Mouse (Mus musculus) embryonic facial prominence, embryonic 12.5 days (tissue): ENCODE data around the gene Syde2. TPM values are rescaled to one million over a fixed set of nuclear protein-coding genes. Genes with fewer than 3 reads are reported as not detected.
"Not testable (repeated sequence)": the region's sequence is repeated elsewhere in the genome, so short reads cannot be mapped to it uniquely, and the experiment has no call there.

Experiments used
- ATAC-seq: fragments of 200-750 bp; cut with Nextera tagmentation; 2 replicates; pipeline ENCODE4 v1.8.0; 2017; ENCODE audit not compliant: insufficient number of reproducible peaks, insufficient read depth, low FRiP score, low TSS enrichment
- H3K27ac ChIP-seq: fragments of 300-500 bp; sonication (generic); 2 replicates; pipeline ENCODE4 v1.5.1; 2016; ENCODE audit warnings: mild to moderate bottlenecking
- H3K27me3 ChIP-seq: fragments of 300-500 bp; sonication (generic); 2 replicates; pipeline ENCODE4 v1.6.1; 2016; ENCODE audit warnings: mild to moderate bottlenecking, moderate library complexity
- H3K36me3 ChIP-seq: fragments of 300-500 bp; sonication (generic); 2 replicates; pipeline ENCODE4 v1.6.1; 2016; ENCODE audit warnings: mild to moderate bottlenecking
- H3K4me1 ChIP-seq: fragments of 300-500 bp; sonication (generic); 2 replicates; pipeline ENCODE4 v1.6.1; 2016
- H3K4me2 ChIP-seq: fragments of 300-500 bp; sonication (generic); replicated peaks from 2 replicates; pipeline ENCODE4 v1.6.1; 2016; ENCODE audit warnings: mild to moderate bottlenecking, moderate library complexity
- H3K4me3 ChIP-seq: fragments of 300-500 bp; sonication (generic); 2 replicates; pipeline ENCODE4 v1.5.1; 2016; ENCODE audit warnings: mild to moderate bottlenecking
- H3K9ac ChIP-seq: fragments of 300-500 bp; sonication (generic); 2 replicates; pipeline ENCODE4 v1.6.1; 2016; ENCODE audit warnings: mild to moderate bottlenecking, moderate library complexity
- H3K9me3 ChIP-seq: fragments of 300-500 bp; sonication (generic); 2 replicates; pipeline ENCODE4 v1.6.1; 2016; ENCODE audit warnings: mild to moderate bottlenecking, moderate library complexity
- WGBS: fragments of 180-500 bp; shearing (Covaris S2); methylation state at CpG from one replicate; pipeline ENCODE4 v1.1.7; 2016; 5-methylcytosine and 5-hydroxymethylcytosine counted together
- polyA plus RNA-seq: library from polyadenylated mRNA; unstranded; fragments of >200 nt; fragmentation: Nextera tagmentation; extraction: Ambion mirVana; gene quantifications from 2 replicates; pipeline ENCODE4 v1.2.1, GENCODE M21; 2016

The Syde2 gene
- polyA plus RNA-seq, 1 experiment from 2014 or later = 2.9 TPM

- Histone ChIP-seq H3K4me3 (no peak overlapping the region), H3K27ac (no peak overlapping the region), H3K9ac (no peak overlapping the region), H3K4me2 (no peak overlapping the region), H3K4me1 (peaks cover 13% of the 10 kb centered on the region), H3K9me3 (no peaks in the 10 kb centered on the region), H3K27me3 (0 out of 2 replicates have a peak, but pooled peaks cover 4% of the 10 kb centered on the region), H3K36me3 (peaks cover 5% of the 10 kb centered on the region)
- no peak for ATAC-seq
- 81% methylated on average over 14 of the region's 14 CpGs for WGBS
Measured at GRCm38 (mm10) chr3:145993481-145994201, 6.0 kb downstream of the Syde2 start.

- H3K9ac ChIP-seq = no peak overlapping the region
- WGBS = 81% methylated on average over 5 of the region's 5 CpGs
Measured at GRCm38 (mm10) chr3:145995489-145995888, 7.8 kb downstream of the Syde2 start.

DNA sequence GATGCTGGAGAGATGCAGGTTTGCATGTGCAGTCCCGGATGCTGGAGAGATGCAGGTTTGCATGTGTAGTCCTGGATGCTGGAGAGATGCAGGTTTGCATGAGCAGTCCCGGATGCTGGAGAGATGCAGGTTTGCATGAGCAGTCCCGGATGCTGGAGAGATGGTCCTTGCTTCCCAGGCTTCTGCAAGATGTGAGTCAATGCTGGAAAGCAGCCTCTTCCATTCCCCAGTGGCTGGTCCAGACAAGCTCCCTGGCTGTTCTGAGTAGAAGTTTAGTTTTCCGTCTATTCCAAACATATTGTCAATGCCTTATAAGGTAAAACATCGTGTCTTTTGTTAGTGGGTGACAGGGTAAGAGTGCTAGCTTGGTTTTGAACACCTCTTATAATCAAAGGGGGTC, 8.9 kb downstream of the Syde2 start:
- H3K27me3 ChIP-seq = not testable (repeated sequence)
- 80% methylated on average over 5 of the region's 5 CpGs for WGBS
- peaks cover 23% of the 10 kb centered on the region for H3K36me3 ChIP-seq

More at GRCm38 (mm10) chr3:145995489-145995888, 7.8 kb downstream of the Syde2 start:
- Histone ChIP-seq H3K27ac (no peak overlapping the region), H3K27me3 (no peaks in the 10 kb centered on the region), H3K4me2 (no peak overlapping the region), H3K9me3 (no peaks in the 10 kb centered on the region), H3K4me1 (peaks cover 4% of the 10 kb centered on the region; the same call in 1 of the 2 replicates), H3K4me3 (no peak overlapping the region), H3K36me3 (peaks cover 16% of the 10 kb centered on the region)
- no peak for ATAC-seq

GRCm38 (mm10) chr3:146004347-146005051, 16.8 kb downstream of the Syde2 start:
- no peaks in the 10 kb centered on the region for H3K4me1 ChIP-seq
- H3K9ac ChIP-seq = no peak overlapping the region
- no peak overlapping the region for H3K27ac ChIP-seq
- H3K4me2 ChIP-seq = no peak overlapping the region
- no peaks in the 10 kb centered on the region for H3K9me3 ChIP-seq
- peaks cover 43% of the 10 kb centered on the region for H3K36me3 ChIP-seq
- H3K27me3 ChIP-seq = no peaks in the 10 kb centered on the region
- ATAC-seq = no peak
- no peak overlapping the region for H3K4me3 ChIP-seq
- 93% methylated on average over 14 of the region's 14 CpGs for WGBS

More for the DNA sequence above, 8.9 kb downstream of the Syde2 start:
- H3K9me3 ChIP-seq, H3K4me2 ChIP-seq, H3K4me3 ChIP-seq, H3K4me1 ChIP-seq, ATAC-seq, H3K27ac ChIP-seq, H3K9ac ChIP-seq: not testable (repeated sequence)

DNA sequence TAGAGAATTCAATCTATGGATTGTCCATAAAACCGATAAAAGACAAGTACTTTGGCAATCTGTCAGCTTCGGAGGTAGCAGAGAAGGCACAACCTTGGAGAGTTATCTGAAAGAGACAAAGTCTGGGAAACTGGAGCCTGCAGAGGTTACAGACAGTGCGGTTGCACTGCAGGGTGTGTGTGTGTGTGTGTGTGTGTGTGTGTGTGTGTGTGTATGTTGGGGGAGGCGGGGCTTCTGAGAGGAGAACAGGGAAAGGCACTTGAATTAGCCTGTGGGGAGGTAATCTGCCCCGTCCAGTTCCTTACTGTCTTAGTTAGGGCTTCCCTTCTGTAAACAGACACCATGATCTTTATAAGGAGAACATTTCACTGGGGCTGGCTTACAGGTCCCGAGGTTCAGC, 20.2 kb downstream of the Syde2 start:
- 70% methylated on average over 5 of the region's 6 CpGs for WGBS
- Histone ChIP-seq H3K27ac (no peak overlapping the region), H3K36me3 (peaks cover 20% of the 10 kb centered on the region), H3K4me2 (no peak overlapping the region), H3K9ac (no peak overlapping the region), H3K27me3 (no peaks in the 10 kb centered on the region), H3K4me1 (peaks cover 11% of the 10 kb centered on the region), H3K4me3 (no peak overlapping the region), H3K9me3 (no peaks in the 10 kb centered on the region)
- ATAC-seq = no peak

GRCm38 (mm10) chr3:146009859-146010645, 22.4 kb downstream of the Syde2 start:
- ATAC-seq = 0 out of 2 replicates have a peak, but pooled peaks have one; percentile 49
- H3K27me3 ChIP-seq = no peaks in the 10 kb centered on the region
- H3K27ac ChIP-seq = peak overlapping the region; percentile 72
- 32% methylated on average over 19 of the region's 20 CpGs for WGBS
- H3K4me3 ChIP-seq = no peak overlapping the region
- H3K36me3 ChIP-seq = peaks cover 24% of the 10 kb centered on the region
- H3K4me2 ChIP-seq = 0 out of 2 replicates have a peak overlapping the region, but pooled peaks have one; percentile 8
- no peak overlapping the region for H3K9ac ChIP-seq
- no peaks in the 10 kb centered on the region for H3K9me3 ChIP-seq
- H3K4me1 ChIP-seq = peaks cover 11% of the 10 kb centered on the region

GRCm38 (mm10) chr3:146010751-146011150, 23.1 kb downstream of the Syde2 start:
- Histone ChIP-seq H3K4me2 (no peak overlapping the region), H3K27ac (peak overlapping the region; percentile 72), H3K36me3 (peaks cover 24% of the 10 kb centered on the region), H3K4me3 (no peak overlapping the region), H3K4me1 (peaks cover 11% of the 10 kb centered on the region), H3K27me3 (no peaks in the 10 kb centered on the region), H3K9ac (no peak overlapping the region), H3K9me3 (no peaks in the 10 kb centered on the region)
- WGBS = 73% methylated on average over 4 of the region's 4 CpGs
- no peak for ATAC-seq

GRCm38 (mm10) chr3:146011544-146012218, 24.0 kb downstream of the Syde2 start:
- Histone ChIP-seq H3K4me3 (no peak overlapping the region), H3K9ac (no peak overlapping the region), H3K9me3 (no peaks in the 10 kb centered on the region), H3K4me2 (no peak overlapping the region), H3K4me1 (peaks cover 11% of the 10 kb centered on the region), H3K27ac (no peak overlapping the region), H3K27me3 (no peaks in the 10 kb centered on the region), H3K36me3 (peaks cover 31% of the 10 kb centered on the region)
- no peak for ATAC-seq
- WGBS = 56% methylated on average over 8 of the region's 8 CpGs

DNA sequence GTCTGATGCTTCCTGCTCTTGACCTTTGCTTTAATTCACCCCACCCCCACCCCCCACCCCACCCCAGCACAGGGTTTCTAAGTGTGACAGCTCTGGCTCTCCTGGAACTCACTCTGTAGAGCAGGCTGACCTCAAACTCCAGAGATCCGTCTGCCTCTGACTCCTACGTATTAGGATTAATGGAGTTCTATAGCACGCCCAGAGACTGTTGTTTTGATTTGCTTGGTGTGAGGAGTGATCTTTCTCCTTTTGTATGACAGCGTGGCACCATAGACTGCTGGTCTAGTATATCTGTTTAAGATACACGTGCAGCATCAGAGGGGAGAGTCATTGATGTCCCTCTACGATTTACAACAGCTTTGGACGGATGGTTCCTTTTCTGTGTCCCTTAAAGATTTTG, 25.8 kb downstream of the Syde2 start:
- WGBS = 88% methylated on average over 7 of the region's 7 CpGs
- H3K9me3 ChIP-seq = no peaks in the 10 kb centered on the region
- no peak overlapping the region for H3K4me3 ChIP-seq
- no peak overlapping the region for H3K4me2 ChIP-seq
- H3K27me3 ChIP-seq = no peaks in the 10 kb centered on the region
- peaks cover 11% of the 10 kb centered on the region for H3K4me1 ChIP-seq
- ATAC-seq = no peak
- peaks cover 22% of the 10 kb centered on the region for H3K36me3 ChIP-seq
- H3K9ac ChIP-seq = no peak overlapping the region
- H3K27ac ChIP-seq = no peak overlapping the region

DNA sequence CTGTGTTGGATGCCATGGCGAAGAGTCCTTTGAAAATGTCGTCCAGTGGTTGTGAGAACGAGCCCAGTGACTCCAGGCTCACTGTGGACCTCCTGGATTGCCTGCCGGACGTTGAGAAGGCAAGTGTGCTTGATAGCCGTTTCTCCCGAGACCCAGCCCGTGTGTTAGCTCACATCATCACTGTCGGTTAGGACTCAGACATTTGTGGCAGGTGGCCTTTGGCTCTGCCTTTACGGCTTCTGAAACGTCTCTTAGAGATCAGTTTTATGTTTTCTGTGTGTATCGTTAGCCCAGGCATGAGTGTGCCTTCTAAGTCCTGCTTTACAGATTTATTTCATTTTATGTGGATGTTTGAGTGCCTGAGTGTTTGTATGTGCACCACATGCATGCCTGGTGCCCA, 26.7 kb downstream of the Syde2 start:
- Histone ChIP-seq H3K9ac (no peak overlapping the region), H3K4me2 (no peak overlapping the region), H3K36me3 (peaks cover 20% of the 10 kb centered on the region), H3K4me3 (no peak overlapping the region), H3K4me1 (peaks cover 11% of the 10 kb centered on the region), H3K9me3 (no peaks in the 10 kb centered on the region), H3K27ac (no peak overlapping the region), H3K27me3 (no peaks in the 10 kb centered on the region)
- 91% methylated on average over 12 of the region's 12 CpGs for WGBS
- no peak for ATAC-seq

DNA sequence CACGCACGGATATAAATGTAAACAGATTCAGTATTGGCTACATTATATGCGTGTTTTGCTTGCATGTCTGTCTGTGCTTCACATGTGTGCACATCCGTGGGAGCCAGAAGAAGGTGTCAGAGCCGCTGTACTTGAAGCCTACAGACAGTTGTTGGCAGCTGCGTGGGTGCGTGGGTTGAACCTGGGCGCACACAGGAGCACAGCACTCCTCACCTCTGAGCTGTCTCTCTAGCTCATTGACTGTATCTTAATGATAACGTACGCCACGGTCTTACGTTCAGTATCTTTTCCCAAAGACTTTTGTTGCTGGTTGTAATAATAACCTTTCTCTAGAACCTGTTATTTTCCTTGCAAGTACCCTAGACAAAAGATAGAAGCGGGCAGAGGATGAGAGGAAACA, 29.3 kb downstream of the Syde2 start:
- H3K36me3 ChIP-seq = peaks cover 25% of the 10 kb centered on the region
- H3K4me2 ChIP-seq = no peak overlapping the region
- no peaks in the 10 kb centered on the region for H3K27me3 ChIP-seq
- no peak overlapping the region for H3K4me3 ChIP-seq
- no peak for ATAC-seq
- H3K9me3 ChIP-seq = no peaks in the 10 kb centered on the region
- no peak overlapping the region for H3K27ac ChIP-seq
- H3K9ac ChIP-seq = no peak overlapping the region
- H3K4me1 ChIP-seq = no peaks in the 10 kb centered on the region
- WGBS = 92% methylated on average over 13 of the region's 13 CpGs
